Mouse (Mus musculus): ENCODE data around the gene Kif15. TPM values are rescaled to one million over a fixed set of nuclear protein-coding genes. Genes with fewer than 3 reads are reported as not detected.

The Kif15 gene
- polyA plus RNA-seq, 1 experiment from 2014 or later: 9.3 TPM

DNA sequence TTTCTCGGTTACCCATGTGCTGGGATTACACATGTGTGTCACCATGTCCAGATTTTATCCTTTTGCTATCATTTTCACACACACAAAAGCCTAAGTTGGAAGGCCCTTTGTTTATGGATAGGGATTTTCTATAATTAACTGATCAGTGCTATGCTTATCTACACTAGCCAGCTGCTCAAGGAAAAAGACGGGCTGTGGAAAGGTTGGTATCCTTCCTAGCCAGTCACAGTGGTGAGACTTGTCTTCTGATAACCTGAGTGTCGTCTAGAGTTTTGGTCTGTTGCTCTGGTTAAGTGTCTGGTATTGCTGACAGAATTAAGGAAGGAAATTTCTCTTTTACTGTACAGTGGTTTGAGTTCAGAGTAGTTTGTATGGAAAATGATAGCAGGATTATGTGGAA is 21.9 kb upstream of the Kif15 start:
- Histone ChIP-seq H3K27ac (replicated peaks) (no peak overlapping the region), H3K4me2 (replicated peaks; ENCODE audit: low read depth) (no peak overlapping the region), H3K4me1 (replicated peaks; ENCODE audit: control insufficient read depth, insufficient read depth) (no peaks in the 10 kb centered on the region), H3K4me3 (ENCODE audit: low read depth, low read length) (no peak overlapping the region), H3K9me3 (ENCODE audit: control insufficient read depth, low read length) (no peaks in the 10 kb centered on the region), H3K9ac (ENCODE audit: low read length) (no peak overlapping the region), H3K36me3 (ENCODE audit: control insufficient read depth, insufficient read depth, low read length) (peaks cover 28% of the 10 kb centered on the region), H3K27me3 (ENCODE audit: control insufficient read depth, insufficient read depth, low read length) (no peaks in the 10 kb centered on the region)
- ATAC-seq (ENCODE audit: low FRiP score, low TSS enrichment) (no peak), DNase-seq (ENCODE audit: low spot score) (no peak)
- TF ChIP-seq EP300 (optimal IDR thresholded peaks at IDR 0.05) (no peak), CTCF (IDR thresholded peaks at IDR 0.05; ENCODE audit: low read depth) (no peak)
- 92% methylated on average over 3 of the region's 3 CpGs for WGBS

DNA sequence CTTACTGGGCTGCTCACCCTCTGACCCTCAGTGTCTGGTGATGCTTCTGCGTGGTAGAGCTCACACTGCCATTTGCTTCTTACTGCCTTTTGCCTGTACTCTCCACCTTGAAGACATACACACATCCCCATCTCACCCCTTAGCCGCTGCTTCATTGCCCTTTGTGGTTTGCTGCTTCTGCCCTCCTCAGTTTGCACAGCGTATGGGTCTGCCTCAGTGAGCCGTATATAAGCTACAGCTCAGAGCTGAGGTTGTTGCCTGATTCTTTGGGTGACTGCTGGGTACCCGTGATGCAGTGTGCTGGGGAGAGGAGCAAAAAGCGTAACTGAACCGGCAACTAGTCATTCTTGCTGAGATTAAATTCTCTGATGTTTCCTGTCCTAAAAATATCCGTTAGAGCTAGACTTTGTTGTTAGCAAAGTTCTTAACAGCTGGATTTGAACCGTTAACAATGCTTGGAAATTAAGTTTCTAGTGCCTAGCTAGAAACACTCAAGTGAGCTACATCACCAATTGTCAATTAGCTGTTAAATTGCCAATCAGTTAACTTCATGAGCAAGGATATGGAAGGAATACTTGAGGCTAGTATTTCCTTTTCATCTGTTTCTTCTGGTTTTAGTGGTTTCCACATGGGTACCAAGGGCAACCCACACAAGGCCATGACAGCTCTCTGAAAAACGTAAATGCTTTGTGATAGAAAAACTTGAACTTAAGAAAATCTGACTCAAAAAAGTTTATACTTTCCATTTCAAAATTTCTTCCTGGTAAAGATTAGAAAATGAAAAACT is 47.8 kb downstream of the Kif15 start:
- no peak for DNase-seq (ENCODE audit: low spot score)
- no peaks in the 10 kb centered on the region for H3K9me3 ChIP-seq (ENCODE audit: control insufficient read depth, low read length)
- TF ChIP-seq CTCF (IDR thresholded peaks at IDR 0.05; ENCODE audit: low read depth) (no peak), EP300 (optimal IDR thresholded peaks at IDR 0.05) (no peak)
- no peak overlapping the region for H3K4me2 ChIP-seq (replicated peaks; ENCODE audit: low read depth)
- H3K4me3 ChIP-seq (ENCODE audit: low read depth, low read length): no peak overlapping the region
- H3K27ac ChIP-seq (replicated peaks): no peak overlapping the region
- H3K27me3 ChIP-seq (ENCODE audit: control insufficient read depth, insufficient read depth, low read length): no peaks in the 10 kb centered on the region
- WGBS: 89% methylated on average over 10 of the region's 10 CpGs
- peaks cover 8% of the 10 kb centered on the region; the same call in 1 of the 2 replicates for H3K36me3 ChIP-seq (ENCODE audit: control insufficient read depth, insufficient read depth, low read length)
- H3K4me1 ChIP-seq (replicated peaks; ENCODE audit: control insufficient read depth, insufficient read depth): no peaks in the 10 kb centered on the region
- H3K9ac ChIP-seq (ENCODE audit: low read length): no peak overlapping the region
- no peak for ATAC-seq (ENCODE audit: low FRiP score, low TSS enrichment)

DNA sequence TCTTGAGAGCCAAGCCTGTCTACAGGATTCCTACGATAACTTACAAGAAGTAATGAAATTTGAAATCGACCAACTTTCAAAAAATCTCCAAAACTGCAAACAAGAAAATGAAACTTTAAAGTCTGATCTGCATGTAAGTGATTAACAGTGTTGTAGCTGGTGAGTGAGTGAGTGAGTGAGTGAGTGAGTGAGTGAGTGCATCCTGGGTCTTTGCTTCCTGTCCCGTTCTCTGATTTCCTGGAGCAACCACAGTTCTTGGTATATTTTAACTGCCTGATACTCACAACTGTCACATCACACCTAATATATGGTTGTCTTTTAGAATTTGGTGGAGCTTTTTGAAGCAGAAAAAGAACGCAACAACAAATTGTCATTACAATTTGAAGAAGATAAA is 48.3 kb downstream of the Kif15 start:
- Histone ChIP-seq H3K9me3 (ENCODE audit: control insufficient read depth, low read length) (no peaks in the 10 kb centered on the region), H3K27ac (replicated peaks) (no peak overlapping the region), H3K27me3 (ENCODE audit: control insufficient read depth, insufficient read depth, low read length) (no peaks in the 10 kb centered on the region), H3K4me2 (replicated peaks; ENCODE audit: low read depth) (no peak overlapping the region), H3K4me3 (ENCODE audit: low read depth, low read length) (no peak overlapping the region), H3K9ac (ENCODE audit: low read length) (no peak overlapping the region), H3K36me3 (ENCODE audit: control insufficient read depth, insufficient read depth, low read length) (peaks cover 8% of the 10 kb centered on the region; the same call in 1 of the 2 replicates), H3K4me1 (replicated peaks; ENCODE audit: control insufficient read depth, insufficient read depth) (no peaks in the 10 kb centered on the region)
- TF ChIP-seq EP300 (optimal IDR thresholded peaks at IDR 0.05) (no peak), CTCF (IDR thresholded peaks at IDR 0.05; ENCODE audit: low read depth) (no peak)
- ATAC-seq (ENCODE audit: low FRiP score, low TSS enrichment) (no peak), DNase-seq (ENCODE audit: low spot score) (no peak)
- 94% methylated on average over 4 of the region's 4 CpGs for WGBS

DNA sequence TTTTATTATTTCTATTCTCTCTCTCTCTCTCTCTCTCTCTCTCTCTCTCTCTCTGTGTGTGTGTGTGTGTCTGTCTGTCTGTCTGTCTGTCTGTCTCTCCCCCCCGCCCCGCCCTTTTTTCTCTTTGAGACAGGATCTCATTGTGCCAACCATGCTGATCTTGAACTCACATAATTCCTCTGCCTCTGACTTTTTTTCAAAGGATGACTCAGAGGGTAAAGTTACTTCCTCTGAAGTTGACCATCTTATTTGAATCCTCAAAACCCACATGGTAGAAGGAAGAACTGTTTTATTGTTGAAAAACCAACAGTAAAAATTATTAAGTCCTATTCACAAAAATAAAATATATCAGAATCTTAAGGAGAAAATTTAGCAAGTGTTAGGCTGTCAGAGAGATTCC is 53.9 kb downstream of the Kif15 start:
- DNase-seq (ENCODE audit: low spot score): no peak
- no peak overlapping the region for H3K9ac ChIP-seq (ENCODE audit: low read length)
- H3K4me3 ChIP-seq (ENCODE audit: low read depth, low read length): no peak overlapping the region
- no peaks in the 10 kb centered on the region for H3K9me3 ChIP-seq (ENCODE audit: control insufficient read depth, low read length)
- no peak overlapping the region for H3K4me2 ChIP-seq (replicated peaks; ENCODE audit: low read depth)
- no peak for ATAC-seq (ENCODE audit: low FRiP score, low TSS enrichment)
- H3K36me3 ChIP-seq (ENCODE audit: control insufficient read depth, insufficient read depth, low read length): peaks cover 12% of the 10 kb centered on the region
- 100% methylated on average over 2 of the region's 2 CpGs for WGBS
- no peak overlapping the region for H3K27ac ChIP-seq (replicated peaks)
- no peaks in the 10 kb centered on the region for H3K4me1 ChIP-seq (replicated peaks; ENCODE audit: control insufficient read depth, insufficient read depth)
- H3K27me3 ChIP-seq (ENCODE audit: control insufficient read depth, insufficient read depth, low read length): no peaks in the 10 kb centered on the region
- TF ChIP-seq CTCF (IDR thresholded peaks at IDR 0.05; ENCODE audit: low read depth) (no peak), EP300 (optimal IDR thresholded peaks at IDR 0.05) (no peak)

DNA sequence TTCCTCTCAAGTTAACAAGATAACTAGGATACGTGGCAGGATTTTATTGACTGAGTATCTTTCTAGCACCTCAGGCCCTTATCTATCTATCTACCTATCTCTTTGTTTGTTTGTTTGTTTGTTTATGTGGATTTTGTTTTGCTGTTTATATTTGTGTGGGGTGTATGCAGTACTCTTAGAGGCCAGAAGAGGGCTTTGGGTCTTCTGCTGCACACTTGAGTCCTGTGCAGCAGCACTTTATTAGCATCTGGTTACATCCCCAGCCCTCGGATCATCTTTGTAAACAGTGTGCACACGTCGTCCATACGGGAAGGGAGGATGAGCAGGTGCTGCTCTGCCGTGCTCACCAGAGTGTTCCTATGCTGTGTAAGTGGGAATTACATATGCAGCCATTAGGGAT is 55.2 kb downstream of the Kif15 start:
- H3K27me3 ChIP-seq (ENCODE audit: control insufficient read depth, insufficient read depth, low read length): no peaks in the 10 kb centered on the region
- TF ChIP-seq CTCF (IDR thresholded peaks at IDR 0.05; ENCODE audit: low read depth) (peak; percentile 60), EP300 (optimal IDR thresholded peaks at IDR 0.05) (no peak)
- H3K4me3 ChIP-seq (ENCODE audit: low read depth, low read length): no peak overlapping the region
- ATAC-seq (ENCODE audit: low FRiP score, low TSS enrichment) (no peak), DNase-seq (ENCODE audit: low spot score) (no peak)
- no peaks in the 10 kb centered on the region for H3K4me1 ChIP-seq (replicated peaks; ENCODE audit: control insufficient read depth, insufficient read depth)
- no peak overlapping the region for H3K9ac ChIP-seq (ENCODE audit: low read length)
- 54% methylated on average over 6 of the region's 6 CpGs for WGBS
- no peak overlapping the region for H3K27ac ChIP-seq (replicated peaks)
- H3K4me2 ChIP-seq (replicated peaks; ENCODE audit: low read depth): no peak overlapping the region
- no peaks in the 10 kb centered on the region for H3K9me3 ChIP-seq (ENCODE audit: control insufficient read depth, low read length)
- H3K36me3 ChIP-seq (ENCODE audit: control insufficient read depth, insufficient read depth, low read length): peaks cover 11% of the 10 kb centered on the region

DNA sequence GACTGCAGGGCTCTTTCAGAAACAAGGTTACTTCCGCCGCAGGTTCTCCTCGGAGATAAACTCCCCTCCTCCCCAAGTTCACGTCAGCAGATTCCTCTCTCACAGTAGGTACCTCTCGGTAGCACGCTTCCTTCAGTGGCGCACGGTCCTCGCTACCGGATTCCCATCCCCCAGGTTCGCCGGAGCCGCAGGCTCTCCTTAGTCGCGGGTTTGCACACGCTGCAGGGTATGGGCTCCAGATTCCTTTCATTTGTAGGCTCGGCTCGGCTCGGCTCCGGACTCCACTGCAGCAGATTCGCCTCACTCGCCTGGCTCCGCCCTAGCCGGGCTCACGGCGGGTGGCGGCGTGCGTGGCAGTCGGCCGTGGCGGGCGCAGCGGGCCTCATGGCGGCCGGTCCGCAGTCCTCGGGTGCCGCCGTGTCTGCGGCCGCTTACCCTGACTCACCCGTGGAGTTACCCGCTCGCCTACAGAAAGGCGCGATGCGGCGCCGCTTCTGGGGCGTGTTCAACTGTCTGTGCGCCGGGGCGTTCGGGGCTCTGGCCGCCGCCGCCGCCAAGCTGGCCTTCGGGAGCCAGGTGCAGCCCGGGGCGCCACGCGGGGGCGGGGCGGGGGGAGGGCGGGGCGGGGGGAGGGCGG is 70.3 kb downstream of the Kif15 start, which contains the start of gene Tmem42:
TSS of gene Tmem42 (plus strand) at position 332 of the 637 bp plus-strand sequence.
- Histone ChIP-seq H3K9ac (ENCODE audit: low read length) (peak within 1 kb of the TSS; percentile 80), H3K27ac (replicated peaks) (peak within 1 kb of the TSS; percentile 92), H3K4me2 (replicated peaks; ENCODE audit: low read depth) (peak within 1 kb of the TSS; percentile 63), H3K9me3 (ENCODE audit: control insufficient read depth, low read length) (no peaks in the 10 kb centered on the region), H3K4me3 (ENCODE audit: low read depth, low read length) (peak within 1 kb of the TSS; percentile 68), H3K4me1 (replicated peaks; ENCODE audit: control insufficient read depth, insufficient read depth) (no peaks in the 10 kb centered on the region; the same call in 1 of the 2 replicates), H3K27me3 (ENCODE audit: control insufficient read depth, insufficient read depth, low read length) (no peaks in the 10 kb centered on the region), H3K36me3 (ENCODE audit: control insufficient read depth, insufficient read depth, low read length) (no peaks in the 10 kb centered on the region)
- TF ChIP-seq CTCF (IDR thresholded peaks at IDR 0.05; ENCODE audit: low read depth): no peak
- no peak for TF ChIP-seq EP300 (optimal IDR thresholded peaks at IDR 0.05)
- ATAC-seq (ENCODE audit: low FRiP score, low TSS enrichment) (peak; percentile 99), DNase-seq (ENCODE audit: low spot score) (peak; percentile 94)
- whole genome bisulfite sequencing: under 1% methylated on average over 48 of the region's 69 CpGs

All from stomach, postnatal 0 days (tissue).